Mouse (Mus musculus) macrophage (primary cell): ENCODE measurements around the gene Ptpa. TPM values are rescaled to one million over a fixed set of nuclear protein-coding genes. Genes with fewer than 3 reads are reported as not detected.

Experiments used
- H3K27ac ChIP-seq: fragments of 350-480 bp; formaldehyde crosslinking; 2 replicates; pipeline ENCODE4 v1.9.0; 2021
- H3K36me3 ChIP-seq: fragments of 350-480 bp; formaldehyde crosslinking; 2 replicates; pipeline ENCODE4 v1.9.0; 2021; ENCODE audit errors: inconsistent target
- H3K4me3 ChIP-seq: fragments of 350-480 bp; formaldehyde crosslinking; 2 replicates; pipeline ENCODE4 v1.9.0; 2021; ENCODE audit errors: inconsistent target
- H3K79me2 ChIP-seq: fragments of 350-480 bp; formaldehyde crosslinking; 2 replicates; pipeline ENCODE4 v1.9.0; 2021; ENCODE audit errors: inconsistent target
- WGBS: methylation state at CpG from one replicate; pipeline ENCODE4 v1.1.7; 2026; ENCODE audit warnings: inconsistent platforms; ENCODE audit not compliant: missing documents; 5-methylcytosine and 5-hydroxymethylcytosine counted together
- polyA plus RNA-seq: library from polyadenylated mRNA; stranded (reverse); fragments of 250-400 nt; gene quantifications from 3 replicates; pipeline ENCODE4 v1.2.4, GENCODE M21; 2018; ENCODE audit warnings: inconsistent platforms

Gene Ptpa
- polyA plus RNA-seq, 1 experiment from 2014 or later = 54.9 TPM

- Histone ChIP-seq H3K4me3 (no peak overlapping the region), H3K79me2 (no peaks in the 10 kb centered on the region), H3K36me3 (peaks cover 51% of the 10 kb centered on the region; the same call in 1 of the 2 replicates), H3K27ac (no peak overlapping the region)
- WGBS = 88% methylated on average over 5 of the region's 5 CpGs
Measured at GRCm38 (mm10) chr2:30436156-30436545, 20.3 kb downstream of the Ptpa start.

GRCm38 (mm10) chr2:30436809-30437208 is 21.0 kb downstream of the Ptpa start:
- WGBS = 89% methylated on average over 4 of the region's 4 CpGs

DNA sequence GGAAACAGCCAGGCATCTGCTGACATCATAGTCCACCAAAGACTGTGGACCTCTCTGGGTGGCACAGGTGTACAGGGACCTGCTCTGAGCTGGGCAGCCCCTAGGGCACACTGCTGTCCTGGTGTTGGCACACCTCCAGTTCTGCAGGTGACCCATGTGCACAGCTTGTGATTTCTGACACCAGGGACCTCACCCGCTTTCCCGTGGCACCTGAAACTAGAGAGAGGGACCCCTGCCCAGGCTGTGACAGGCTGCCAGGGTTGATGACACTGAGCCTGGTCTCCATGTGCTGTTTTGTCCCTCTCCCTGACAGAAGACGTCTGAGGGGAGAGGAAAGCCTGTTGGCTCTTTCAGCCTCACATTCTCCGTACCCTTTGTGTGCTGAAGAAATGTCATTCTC is 22.0 kb downstream of the Ptpa start:
- H3K79me2 ChIP-seq = peaks cover 4% of the 10 kb centered on the region; the same call in 1 of the 2 replicates
- H3K36me3 ChIP-seq = peaks cover 35% of the 10 kb centered on the region; the same call in 1 of the 2 replicates
- no peak overlapping the region for H3K27ac ChIP-seq
- no peak overlapping the region for H3K4me3 ChIP-seq
- 94% methylated on average over 4 of the region's 4 CpGs for WGBS

More at GRCm38 (mm10) chr2:30436809-30437208, 21.0 kb downstream of the Ptpa start:
- Histone ChIP-seq H3K27ac (no peak overlapping the region), H3K36me3 (peaks cover 44% of the 10 kb centered on the region; the same call in 1 of the 2 replicates), H3K79me2 (no peaks in the 10 kb centered on the region), H3K4me3 (no peak overlapping the region)

DNA sequence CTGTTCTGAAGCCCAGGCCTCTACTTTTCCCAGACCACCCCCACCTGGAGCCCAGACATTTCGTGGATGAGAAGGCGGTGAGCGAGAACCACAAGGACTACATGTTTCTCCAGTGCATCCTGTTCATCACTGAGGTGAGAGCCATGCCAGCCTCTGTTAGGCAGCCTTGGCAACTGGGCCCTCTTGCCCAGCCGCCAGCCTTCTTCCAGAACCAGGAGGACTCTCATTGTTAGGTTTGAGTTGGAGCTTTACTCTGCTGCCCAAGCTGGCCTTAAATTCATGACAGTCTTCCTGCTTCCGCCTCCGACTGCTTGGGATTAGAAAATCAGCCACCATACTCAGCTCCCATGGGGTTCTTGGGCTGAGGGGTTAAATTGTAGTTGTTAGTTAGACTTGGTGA is 23.8 kb downstream of the Ptpa start:
- Histone ChIP-seq H3K79me2 (peaks cover 18% of the 10 kb centered on the region; the same call in 1 of the 2 replicates), H3K36me3 (peaks cover 24% of the 10 kb centered on the region; the same call in 1 of the 2 replicates), H3K4me3 (no peak overlapping the region), H3K27ac (peak overlapping the region; percentile 100)
- WGBS = 95% methylated on average over 6 of the region's 6 CpGs

GRCm38 (mm10) chr2:30440211-30440700 is 24.4 kb downstream of the Ptpa start:
- Histone ChIP-seq H3K4me3 (no peak overlapping the region), H3K36me3 (peaks cover 27% of the 10 kb centered on the region; the same call in 1 of the 2 replicates), H3K79me2 (peaks cover 18% of the 10 kb centered on the region; the same call in 1 of the 2 replicates), H3K27ac (peak overlapping the region; percentile 100)
- WGBS = 91% methylated on average over 3 of the region's 3 CpGs

GRCm38 (mm10) chr2:30440701-30441517 is 25.1 kb downstream of the Ptpa start:
- WGBS = 12% methylated on average over 8 of the region's 12 CpGs
- peaks cover 31% of the 10 kb centered on the region; the same call in 1 of the 2 replicates for H3K36me3 ChIP-seq
- peak overlapping the region; percentile 100 for H3K27ac ChIP-seq

GRCm38 (mm10) chr2:30441518-30442497 is 26.0 kb downstream of the Ptpa start:
- Histone ChIP-seq H3K4me3 (peak overlapping the region; percentile 25), H3K79me2 (peaks cover 18% of the 10 kb centered on the region; the same call in 1 of the 2 replicates), H3K27ac (peak overlapping the region; percentile 100), H3K36me3 (peaks cover 38% of the 10 kb centered on the region; the same call in 1 of the 2 replicates)
- WGBS = 5% methylated on average over 15 of the region's 15 CpGs

More at GRCm38 (mm10) chr2:30440701-30441517, 25.1 kb downstream of the Ptpa start:
- H3K4me3 ChIP-seq = peak overlapping the region; percentile 25; the same call in 1 of the 2 replicates
- peaks cover 18% of the 10 kb centered on the region; the same call in 1 of the 2 replicates for H3K79me2 ChIP-seq

DNA sequence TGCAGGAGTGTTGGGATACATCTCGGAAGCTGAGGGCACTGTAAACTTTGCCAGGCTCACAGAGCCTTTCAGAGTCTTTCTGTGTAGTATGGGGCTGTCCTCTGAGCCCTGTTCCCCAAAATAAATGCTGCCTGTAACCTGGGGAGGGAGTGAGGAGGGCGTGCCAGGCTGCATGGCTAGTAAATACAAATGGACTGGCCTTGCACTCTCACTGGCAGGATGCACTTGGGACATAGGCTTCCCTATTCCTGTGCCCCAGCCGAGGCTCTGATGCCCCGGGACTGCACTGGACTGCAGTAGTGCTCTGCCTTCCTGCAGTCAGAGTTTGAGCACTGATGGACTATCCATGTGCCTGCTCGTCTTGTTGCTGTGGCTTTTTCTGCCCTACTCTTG is 26.7 kb downstream of the Ptpa start:
- Histone ChIP-seq H3K27ac (peak overlapping the region; percentile 100), H3K36me3 (peaks cover 34% of the 10 kb centered on the region; the same call in 1 of the 2 replicates), H3K4me3 (peak overlapping the region; percentile 25), H3K79me2 (peaks cover 18% of the 10 kb centered on the region; the same call in 1 of the 2 replicates)
- 60% methylated on average over 5 of the region's 5 CpGs for WGBS

DNA sequence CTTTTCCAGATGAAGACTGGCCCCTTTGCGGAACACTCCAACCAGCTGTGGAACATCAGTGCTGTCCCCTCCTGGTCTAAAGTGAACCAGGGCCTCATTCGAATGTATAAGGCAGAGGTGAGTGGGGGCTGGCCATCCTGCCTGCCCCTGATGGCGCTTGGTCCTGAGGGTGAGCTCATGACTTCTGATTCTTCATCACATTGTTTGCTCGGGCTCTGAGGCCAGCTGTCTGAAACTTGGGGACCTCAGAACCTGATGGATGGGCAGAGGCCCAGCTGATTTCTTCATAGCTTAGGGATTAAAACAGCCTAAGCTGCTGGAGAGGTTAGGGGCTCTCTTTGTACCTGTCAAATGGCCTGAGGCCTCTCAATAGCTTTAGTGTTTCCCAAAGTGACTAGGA is 27.4 kb downstream of the Ptpa start:
- Histone ChIP-seq H3K27ac (peak overlapping the region; percentile 100), H3K36me3 (peaks cover 27% of the 10 kb centered on the region; the same call in 1 of the 2 replicates)

DNA sequence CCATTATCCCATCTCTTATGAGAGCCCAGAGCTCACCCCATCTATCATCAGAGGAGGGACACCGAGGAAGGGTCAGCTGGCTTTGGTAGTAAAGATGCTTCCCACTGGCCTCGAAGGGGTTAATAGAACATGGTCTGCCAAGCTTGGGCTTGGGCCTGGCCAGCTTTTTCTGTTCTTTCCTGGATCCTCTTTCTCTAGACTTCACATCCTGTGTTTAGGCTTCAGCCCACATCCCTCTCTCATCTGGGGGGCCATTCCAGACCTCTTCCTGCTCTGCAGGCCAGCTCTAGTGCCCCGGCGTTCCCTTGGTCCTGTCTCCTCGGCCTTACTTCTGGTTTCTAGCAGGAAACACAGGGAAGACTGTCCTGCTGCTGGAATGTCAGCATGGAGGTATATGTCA is 28.2 kb downstream of the Ptpa start:
- Histone ChIP-seq H3K36me3 (peaks cover 25% of the 10 kb centered on the region; the same call in 1 of the 2 replicates), H3K4me3 (no peak overlapping the region), H3K27ac (no peak overlapping the region), H3K79me2 (peaks cover 18% of the 10 kb centered on the region; the same call in 1 of the 2 replicates)
- 83% methylated on average over 5 of the region's 5 CpGs for WGBS

More for the DNA sequence above, 27.4 kb downstream of the Ptpa start:
- 86% methylated on average over 4 of the region's 4 CpGs for WGBS
- peaks cover 18% of the 10 kb centered on the region; the same call in 1 of the 2 replicates for H3K79me2 ChIP-seq
- H3K4me3 ChIP-seq = no peak overlapping the region

GRCm38 (mm10) chr2:30444450-30444849 is 28.6 kb downstream of the Ptpa start:
- H3K27ac ChIP-seq = no peak overlapping the region
- no peak overlapping the region for H3K4me3 ChIP-seq
- H3K79me2 ChIP-seq = peaks cover 18% of the 10 kb centered on the region; the same call in 1 of the 2 replicates
- peaks cover 28% of the 10 kb centered on the region; the same call in 1 of the 2 replicates for H3K36me3 ChIP-seq

DNA sequence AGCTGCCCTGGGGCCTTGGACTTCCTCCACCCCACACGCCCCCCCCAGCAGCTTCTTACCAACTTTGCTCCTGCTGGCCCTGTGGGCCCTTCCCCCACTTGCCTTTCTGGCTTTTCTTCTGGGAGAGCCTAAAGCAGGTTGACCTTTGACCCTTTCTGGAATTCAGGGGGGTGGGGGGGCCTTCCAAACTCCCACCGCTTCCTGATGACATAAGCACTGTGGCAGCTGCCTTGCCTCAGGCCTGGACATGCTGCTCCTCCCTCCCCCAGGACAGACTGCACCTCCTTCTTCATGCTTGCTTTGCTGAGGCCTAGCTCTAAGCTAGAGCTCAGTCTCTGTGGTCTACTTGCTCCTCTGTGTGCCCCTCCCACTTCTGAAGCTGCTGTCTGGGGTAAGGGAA is 29.5 kb downstream of the Ptpa start:
- Histone ChIP-seq H3K4me3 (no peak overlapping the region), H3K27ac (no peak overlapping the region), H3K79me2 (peaks cover 18% of the 10 kb centered on the region; the same call in 1 of the 2 replicates), H3K36me3 (peaks cover 37% of the 10 kb centered on the region; the same call in 1 of the 2 replicates)
- WGBS = 94% methylated on average over 2 of the region's 2 CpGs

DNA sequence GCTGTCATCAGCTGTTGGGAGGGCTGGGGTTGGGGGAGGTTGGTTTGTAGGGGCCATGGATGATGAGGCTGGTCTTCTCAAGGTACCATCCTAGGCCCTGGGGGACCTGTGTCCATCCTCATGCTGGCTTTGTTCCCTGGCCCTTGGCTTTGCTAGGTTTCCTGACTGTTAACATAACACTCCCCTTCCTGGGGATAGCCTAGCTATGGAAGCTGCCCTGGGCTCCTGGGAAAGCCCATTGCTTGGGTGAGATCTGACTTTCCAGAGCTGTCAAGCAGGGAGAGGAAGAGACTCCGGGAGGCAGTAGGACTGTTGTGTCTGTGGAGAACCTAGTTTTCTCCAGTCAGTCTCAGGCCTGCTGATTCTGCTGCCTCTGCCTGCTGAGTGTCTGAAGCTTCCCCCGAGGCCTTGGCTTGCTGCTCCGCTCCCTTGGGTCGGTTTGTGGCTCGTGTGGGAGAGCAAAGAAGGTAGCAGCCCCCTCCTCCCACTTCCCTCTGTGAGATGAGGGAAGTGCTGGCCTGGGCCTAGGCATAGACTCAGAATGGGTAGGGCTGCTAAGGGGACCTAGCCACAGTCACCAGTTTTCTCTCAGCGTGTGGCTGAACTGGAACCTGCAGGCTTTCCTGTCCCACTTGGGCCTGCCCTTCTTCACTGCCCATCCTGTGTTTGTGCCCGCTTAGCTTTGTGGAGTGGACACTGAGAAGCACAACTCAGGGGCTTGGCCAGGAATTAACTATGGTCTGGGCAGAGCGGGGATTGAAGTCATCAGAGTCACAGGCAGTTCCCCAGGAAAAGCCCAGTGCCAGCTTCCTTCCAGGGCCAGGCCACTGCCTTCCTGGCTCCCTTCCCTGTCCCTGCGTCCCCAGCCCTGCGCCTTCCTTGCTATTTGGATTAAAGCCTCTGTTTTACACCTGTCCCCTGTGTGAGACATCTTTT is 31.3 kb downstream of the Ptpa start:
- H3K79me2 ChIP-seq = peaks cover 18% of the 10 kb centered on the region; the same call in 1 of the 2 replicates
- 50% methylated on average over 10 of the region's 10 CpGs for WGBS
- H3K27ac ChIP-seq = peak overlapping the region; percentile 46
- H3K36me3 ChIP-seq = peaks cover 40% of the 10 kb centered on the region; the same call in 1 of the 2 replicates
- no peak overlapping the region for H3K4me3 ChIP-seq
